Mouse (Mus musculus) MEL-GATA-1-ER (cell line): Measurements from ENCODE around the gene Cysrt1.

Experiments used
- DNase-seq: peaks from one replicate; pipeline ENCODE4 v3.0.0-alpha.2; 2012; ENCODE audit warnings: low read depth; ENCODE audit errors: extremely low read depth

Cysrt1 gene

DNA sequence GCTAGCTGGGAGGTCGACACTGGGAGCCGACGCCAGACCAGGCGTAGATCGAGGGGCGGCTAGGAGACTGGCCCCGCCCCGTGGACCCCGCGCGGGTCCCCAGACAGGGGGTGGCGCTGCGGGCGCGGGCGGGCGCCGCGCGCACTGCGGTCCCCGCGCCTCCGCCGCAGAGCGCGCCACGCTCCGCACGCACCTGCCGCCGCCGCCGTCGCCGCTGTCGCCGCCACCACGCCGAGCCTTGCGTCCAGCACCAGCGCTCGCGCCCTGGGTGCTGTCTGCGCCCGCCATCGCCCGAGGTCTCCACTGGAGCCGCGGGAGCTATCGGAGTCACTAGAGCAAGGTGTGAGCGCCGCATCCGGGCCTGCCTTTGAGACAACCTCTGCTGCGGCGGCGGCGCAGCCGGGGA, at the start of gene Cysrt1, which contains the start of gene Rnf208:
TSS of gene Cysrt1 (minus strand) at position 352 of the 406 bp plus-strand sequence.
TSS of gene Rnf208 (plus strand) at position 155 of the 406 bp plus-strand sequence.
- DNase-seq: no peak

DNA sequence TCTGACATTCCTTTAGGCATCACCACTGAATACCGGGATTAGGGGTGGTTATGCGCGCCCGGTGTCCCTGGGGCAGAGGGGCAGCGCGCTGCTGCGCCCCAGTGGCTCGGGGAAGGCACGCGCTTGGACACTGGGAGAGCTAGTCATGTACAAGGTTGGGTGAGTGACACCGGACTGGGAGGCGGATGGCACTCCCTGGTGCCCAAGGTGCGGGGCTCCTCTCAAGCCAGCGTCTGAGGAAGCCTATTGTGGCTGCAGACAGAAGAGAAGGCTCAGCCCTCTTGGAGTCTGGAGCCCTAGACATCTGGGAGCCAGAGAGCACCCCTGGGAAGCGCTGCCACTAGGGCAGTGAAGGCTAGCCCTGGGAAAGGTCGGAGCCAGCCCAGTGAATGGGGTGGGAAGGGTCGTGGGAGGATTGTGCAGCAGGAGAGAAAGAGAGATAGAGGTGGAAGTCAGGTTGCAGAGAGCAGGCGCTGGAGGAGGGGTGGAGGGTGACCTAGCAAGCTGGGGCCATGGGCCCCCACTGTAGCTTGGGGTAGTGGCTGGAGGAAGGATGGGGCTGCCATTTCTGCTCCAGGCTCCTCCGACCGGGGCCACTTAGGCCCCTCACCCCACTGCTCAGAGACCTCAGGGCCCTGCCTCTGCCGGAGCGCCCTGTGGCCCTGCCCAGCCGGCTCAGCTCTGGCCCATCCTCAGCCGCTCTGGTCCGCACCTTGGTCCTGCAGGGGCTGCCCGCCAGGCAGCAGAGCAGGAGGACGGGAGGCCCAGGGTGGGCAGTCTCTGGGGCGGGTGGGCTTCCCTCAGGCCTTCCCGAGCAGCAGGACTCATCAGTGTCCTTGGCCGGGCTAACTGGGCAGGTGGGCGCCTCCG, 49.2 kb upstream of the Cysrt1 start:
- DNase-seq: no peak

- no peak for DNase-seq
Measured at GRCm38 (mm10) chr2:25290816-25291130, 48.5 kb upstream of the Cysrt1 start.

DNA sequence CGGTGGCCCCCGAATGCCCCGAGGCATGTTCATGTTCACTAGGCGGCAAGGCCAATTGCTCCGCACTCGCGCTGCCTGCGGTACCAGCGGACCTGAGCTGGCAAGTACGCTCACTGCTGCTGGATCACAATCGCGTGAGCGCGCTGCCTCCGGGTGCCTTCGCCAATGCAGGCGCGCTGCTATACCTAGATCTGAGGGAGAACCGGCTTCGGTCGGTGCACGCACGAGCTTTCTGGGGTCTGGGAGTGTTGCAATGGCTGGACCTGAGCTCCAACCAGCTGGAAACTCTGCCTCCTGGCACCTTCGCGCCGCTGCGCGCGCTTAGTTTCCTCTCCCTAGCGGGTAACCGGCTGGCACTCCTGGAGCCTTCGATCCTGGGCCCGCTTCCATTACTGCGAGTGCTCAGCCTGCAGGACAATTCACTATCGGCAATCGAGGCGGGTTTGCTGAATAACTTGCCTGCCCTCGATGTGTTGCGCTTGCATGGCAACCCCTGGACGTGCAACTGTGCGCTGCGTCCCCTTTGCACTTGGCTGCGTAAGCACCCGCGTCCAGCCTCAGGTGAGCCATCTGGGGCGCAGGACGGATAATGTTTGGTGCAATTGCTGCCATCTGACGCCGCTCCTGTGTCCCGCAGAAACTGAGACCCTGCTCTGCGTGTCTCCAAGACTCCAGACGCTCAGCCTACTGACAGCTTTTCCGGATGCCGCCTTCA, 48.0 kb upstream of the Cysrt1 start:
- no peak for DNase-seq

- no peak for DNase-seq
Measured at GRCm38 (mm10) chr2:25289651-25290050, 47.4 kb upstream of the Cysrt1 start, which contains the start of gene Lrrc26. Lrrc26 (plus strand) TSS chr2:25289915.

DNA sequence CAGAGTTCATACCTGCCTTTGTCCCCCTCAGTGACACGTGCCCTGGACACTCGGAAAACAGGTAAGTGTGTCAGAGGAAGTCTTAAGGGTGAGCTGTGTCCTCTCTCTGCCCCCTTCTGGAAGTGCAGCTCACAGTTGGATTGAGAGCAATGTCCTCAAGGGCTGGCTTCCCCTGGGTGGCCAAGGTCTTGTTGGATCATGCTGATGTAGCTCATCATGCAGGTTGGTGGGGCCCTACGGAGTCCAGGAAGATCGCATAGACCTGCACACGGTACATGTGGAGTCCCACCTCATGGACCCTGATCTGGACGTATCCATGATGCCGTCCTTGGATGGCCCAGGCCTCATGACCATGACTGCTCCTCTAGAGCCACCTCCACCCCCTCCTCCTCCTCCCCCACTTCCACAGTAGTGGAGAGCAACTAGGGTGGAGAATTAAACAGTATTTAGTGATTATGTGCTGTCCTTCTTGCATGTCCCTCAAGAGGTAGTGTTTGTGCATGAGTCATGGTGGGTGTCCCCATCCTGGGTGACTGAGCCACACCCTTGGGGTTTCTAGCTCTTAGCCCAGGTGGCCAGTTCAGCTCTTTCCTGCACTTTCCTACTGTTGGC, 46.6 kb upstream of the Cysrt1 start:
- DNase-seq: no peak

DNA sequence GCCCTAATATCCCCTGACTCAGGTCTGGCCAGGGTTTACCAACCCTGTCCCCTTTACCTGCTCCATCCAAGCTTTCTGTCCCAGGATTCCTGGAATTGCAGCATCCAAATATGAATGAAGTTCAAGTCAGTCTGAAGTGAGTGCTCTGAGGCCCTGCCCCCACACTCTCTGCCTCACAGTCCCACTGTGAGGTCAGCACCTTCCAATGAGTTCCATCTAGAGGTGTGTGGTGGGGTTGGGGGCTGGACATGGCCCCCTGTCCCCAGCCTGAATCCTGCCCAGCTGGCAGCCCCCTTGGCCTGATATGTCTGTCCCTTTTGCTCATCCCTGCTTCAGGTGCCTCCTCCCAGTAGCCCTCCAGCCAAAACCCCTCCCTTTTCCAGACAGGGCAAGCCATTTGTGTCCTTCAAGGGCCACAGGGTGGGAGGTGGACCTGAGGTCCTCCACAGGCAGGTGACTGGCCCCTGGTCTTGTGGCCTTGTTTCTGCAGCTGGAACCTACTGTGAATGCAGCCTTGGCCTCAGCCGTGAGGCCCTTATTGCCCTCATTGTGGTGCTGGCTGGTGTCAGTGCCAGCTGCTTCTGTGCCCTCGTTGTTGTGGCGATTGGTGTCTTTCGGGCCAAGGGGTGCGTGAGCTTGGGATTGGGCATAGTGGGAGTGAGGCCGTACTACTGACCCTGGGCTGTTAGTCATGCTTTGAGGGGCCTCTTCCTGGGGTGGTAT, 45.8 kb upstream of the Cysrt1 start, which contains the start of gene Tmem210:
TSS of gene Tmem210 (plus strand) at position 219 of the 723 bp plus-strand sequence.
- DNase-seq: no peak

DNA sequence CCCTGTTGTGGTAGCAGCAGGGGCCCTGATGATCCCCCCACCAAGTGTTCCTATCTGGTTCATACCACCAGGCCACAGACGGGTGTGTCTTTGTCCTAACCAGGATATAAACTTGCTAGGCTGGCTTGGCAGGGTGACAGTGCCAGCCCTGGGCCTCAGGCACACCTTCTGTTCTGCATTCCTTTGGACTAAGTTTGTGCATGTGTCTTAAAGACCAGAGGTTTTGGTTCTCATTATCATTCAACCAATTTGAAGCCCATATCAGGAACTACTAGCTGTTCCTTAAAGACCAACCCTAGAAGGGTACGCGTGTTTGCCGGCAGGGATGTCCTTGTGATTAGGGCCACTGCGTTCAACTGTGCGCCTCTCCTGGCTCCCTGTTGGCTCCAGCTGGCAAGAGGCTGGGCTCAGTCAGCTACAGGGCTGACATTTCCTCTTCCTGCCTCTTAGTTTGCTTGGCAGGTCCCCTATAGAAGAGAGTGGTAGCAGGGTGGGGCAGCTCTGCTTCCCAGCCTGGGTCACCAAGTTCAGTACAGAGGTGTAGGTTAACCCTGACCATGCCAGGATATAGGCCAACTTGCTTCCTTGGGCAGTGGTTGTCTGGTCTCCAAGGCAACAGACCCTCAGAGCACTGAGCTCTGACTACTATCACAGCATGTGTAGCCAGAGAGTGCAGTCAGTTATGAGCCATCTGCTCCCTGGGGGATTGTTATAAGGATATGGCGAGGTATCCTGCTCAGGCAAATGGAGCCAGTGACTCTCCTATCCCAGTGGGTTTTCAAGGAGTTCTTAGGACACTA, 44.8 kb upstream of the Cysrt1 start:
- DNase-seq: no peak

- no peak for DNase-seq
Measured at GRCm38 (mm10) chr2:25286314-25286713, 44.1 kb upstream of the Cysrt1 start.

- DNase-seq: no peak
Measured at GRCm38 (mm10) chr2:25285551-25285950, 43.3 kb upstream of the Cysrt1 start.

GRCm38 (mm10) chr2:25278928-25279882, 37.0 kb upstream of the Cysrt1 start:
- DNase-seq: no peak

- DNase-seq: no peak
Measured at GRCm38 (mm10) chr2:25273010-25273409, 30.8 kb upstream of the Cysrt1 start.

DNA sequence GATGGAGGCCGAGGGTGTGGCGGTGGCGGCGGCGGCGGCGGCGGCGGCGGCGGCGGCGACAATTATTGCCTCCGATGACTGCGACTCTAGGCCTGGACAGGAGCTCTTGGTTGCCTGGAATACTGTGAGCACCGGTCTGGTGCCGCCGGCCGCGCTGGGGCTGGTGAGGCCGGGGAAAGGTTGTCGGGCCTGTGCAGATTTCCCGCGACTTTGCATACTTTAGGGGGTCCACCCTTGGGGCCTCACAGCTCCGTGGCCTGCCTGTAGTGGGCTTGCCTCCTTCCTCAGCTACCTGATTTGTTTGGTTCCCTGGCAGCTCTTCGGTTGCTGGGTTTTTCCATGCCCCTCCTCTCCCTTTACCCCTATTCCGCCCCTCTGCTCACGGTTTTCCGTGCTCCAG, 30.3 kb upstream of the Cysrt1 start:
- no peak for DNase-seq

DNA sequence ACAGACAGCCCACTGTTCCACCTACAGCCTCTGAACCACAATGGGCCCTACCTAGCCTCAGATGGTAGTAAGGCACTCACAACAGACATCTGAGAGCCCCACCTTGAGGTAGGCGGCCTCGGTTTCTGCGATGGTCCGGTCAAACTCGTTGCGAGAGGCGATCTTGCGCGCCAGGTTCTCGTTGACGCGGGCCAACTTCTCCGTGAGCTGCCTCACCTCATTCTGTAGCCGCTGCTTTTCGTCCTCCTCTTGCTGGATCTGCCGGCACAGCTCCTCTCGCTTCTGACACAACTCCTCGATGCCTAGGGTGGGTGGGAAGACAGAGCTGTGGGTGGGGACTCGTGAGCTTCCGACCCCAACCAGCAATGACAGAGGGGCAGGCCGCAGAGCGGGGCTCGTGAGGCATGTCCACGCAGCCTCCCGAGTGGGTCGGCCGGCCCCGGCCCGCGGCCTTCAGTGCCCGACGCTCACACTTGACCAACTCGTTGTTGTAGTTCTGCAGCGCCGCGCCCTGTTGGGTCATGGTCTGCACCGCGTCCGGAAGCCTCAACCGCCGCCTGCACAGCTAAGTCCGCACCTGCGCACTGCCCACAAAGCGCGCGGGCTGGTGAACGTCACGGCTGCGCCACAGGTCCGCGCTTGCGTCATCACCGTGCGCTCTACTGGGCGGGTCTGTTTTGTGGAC, 29.7 kb upstream of the Cysrt1 start, which contains the start of the genes Ssna1 and Anapc2:
TSS of gene Ssna1 (minus strand) at position 612 of the 685 bp plus-strand sequence.
TSS of gene Anapc2 (plus strand) at position 652 of the 685 bp plus-strand sequence.
- DNase-seq: peak; percentile 80

DNA sequence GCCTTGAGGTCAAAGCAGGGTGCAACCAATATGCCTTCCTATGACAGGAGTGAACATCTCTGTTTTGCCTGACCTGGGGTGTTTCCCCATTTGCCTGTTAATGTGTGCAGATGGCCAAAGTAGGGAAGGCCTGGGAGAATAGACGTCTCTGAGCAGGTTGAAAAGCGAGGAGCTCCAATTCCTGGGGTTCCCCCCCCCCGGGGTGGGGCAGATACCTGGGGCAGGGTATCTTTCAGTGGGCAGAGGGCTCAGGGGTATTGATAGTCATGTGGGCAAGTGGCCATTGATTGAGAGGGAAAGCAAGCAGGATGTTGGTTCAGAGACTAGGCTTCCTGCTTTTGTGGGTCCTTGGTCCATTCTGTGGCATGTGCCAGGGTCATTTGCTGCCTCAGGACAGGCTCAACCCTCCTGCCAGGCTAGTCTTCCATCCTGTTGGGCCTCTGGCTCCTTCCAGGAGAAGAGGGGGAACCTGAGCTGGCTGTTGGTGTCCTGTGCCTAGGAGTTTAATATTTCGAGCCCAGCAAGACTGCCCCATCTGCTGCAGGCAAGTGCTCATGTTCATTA, 25.6 kb upstream of the Cysrt1 start:
- DNase-seq: no peak

DNA sequence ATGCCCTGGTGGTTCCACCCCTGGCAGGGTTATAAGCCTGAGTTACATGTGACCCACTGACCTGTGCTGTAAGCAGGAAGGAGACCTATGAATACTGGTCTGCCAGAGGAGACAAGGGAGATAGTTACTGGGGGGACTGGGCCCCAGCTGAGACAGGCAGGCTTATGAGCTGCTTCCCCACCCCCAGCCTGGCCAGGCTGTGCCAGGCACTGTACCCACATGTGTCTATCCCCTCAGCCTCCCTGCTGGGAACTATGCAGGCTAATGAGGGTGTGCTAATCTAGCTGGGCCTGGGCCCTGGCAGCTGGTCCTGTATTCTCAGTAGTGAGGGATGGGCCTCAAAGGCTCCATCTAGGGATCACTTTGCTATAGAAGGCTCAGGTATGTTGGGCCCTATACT, 25.0 kb upstream of the Cysrt1 start:
- no peak for DNase-seq

DNA sequence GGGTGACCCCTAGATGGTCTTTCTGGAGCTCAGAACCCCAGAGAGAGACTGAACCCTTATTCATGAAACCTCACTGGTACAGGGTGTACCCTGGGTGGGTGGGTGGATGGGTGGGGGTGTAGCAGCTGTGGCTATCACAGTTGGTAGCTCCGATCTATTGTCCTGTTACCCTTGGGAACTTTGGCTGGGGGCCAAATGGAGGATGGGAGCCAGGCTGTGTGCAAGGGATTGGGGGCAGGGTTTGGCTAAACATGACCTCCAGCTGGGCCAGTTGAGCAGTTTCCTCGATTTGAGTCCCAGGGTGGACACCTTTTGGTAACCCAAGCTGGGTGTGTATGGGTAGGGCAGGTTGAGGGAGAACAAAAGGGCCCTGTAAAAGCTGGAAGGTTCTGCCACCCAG, 24.5 kb upstream of the Cysrt1 start:
- no peak for DNase-seq
